Mouse (Mus musculus) erythroblast, embryonic 14.5 days (primary cell): ENCODE measurements around the gene Olfr1042. TPM values are rescaled to one million over a fixed set of nuclear protein-coding genes. Genes with fewer than 3 reads are reported as not detected.
"Not testable (repeated sequence)": the region's sequence is repeated elsewhere in the genome, so short reads cannot be mapped to it uniquely, and the experiment has no call there.

ENCODE experiments used
- H3K27me3 ChIP-seq: 2 replicates; pipeline ENCODE4 v1.6.1; 2012; ENCODE audit warnings: inconsistent platforms; ENCODE audit not compliant: control insufficient read depth
- H3K36me3 ChIP-seq: 2 replicates; pipeline ENCODE4 v1.6.1; 2012; ENCODE audit warnings: mild to moderate bottlenecking, inconsistent platforms; ENCODE audit not compliant: control insufficient read depth
- H3K4me1 ChIP-seq: 2 replicates; pipeline ENCODE4 v1.6.1; 2012; ENCODE audit warnings: inconsistent platforms; ENCODE audit not compliant: control insufficient read depth
- H3K4me3 ChIP-seq: replicated peaks from 2 replicates; pipeline ENCODE3; 2012; ENCODE audit warnings: moderate library complexity, mild to moderate bottlenecking, inconsistent platforms
- H3K9me3 ChIP-seq: 2 replicates; pipeline ENCODE4 v1.6.1; 2012; ENCODE audit warnings: low read length, inconsistent platforms, mixed read lengths; ENCODE audit not compliant: control insufficient read depth
- GATA1 ChIP-seq: IDR thresholded peaks from 2 replicates; pipeline ENCODE4 v1.6.1; 2012; ENCODE audit warnings: low read length, inconsistent platforms, mixed read lengths
- TAL1 ChIP-seq: IDR thresholded peaks from 3 replicates; pipeline ENCODE4 v1.6.1; 2012; ENCODE audit warnings: low read length, inconsistent platforms, mixed read lengths
- polyA plus RNA-seq: library from polyadenylated mRNA; stranded (reverse); fragments of >175 nt; gene quantifications from 2 replicates; pipeline ENCODE4 v1.2.3, GENCODE M21; 2012

Gene Olfr1042
- not detected in 2 replicates for polyA plus RNA-seq

DNA sequence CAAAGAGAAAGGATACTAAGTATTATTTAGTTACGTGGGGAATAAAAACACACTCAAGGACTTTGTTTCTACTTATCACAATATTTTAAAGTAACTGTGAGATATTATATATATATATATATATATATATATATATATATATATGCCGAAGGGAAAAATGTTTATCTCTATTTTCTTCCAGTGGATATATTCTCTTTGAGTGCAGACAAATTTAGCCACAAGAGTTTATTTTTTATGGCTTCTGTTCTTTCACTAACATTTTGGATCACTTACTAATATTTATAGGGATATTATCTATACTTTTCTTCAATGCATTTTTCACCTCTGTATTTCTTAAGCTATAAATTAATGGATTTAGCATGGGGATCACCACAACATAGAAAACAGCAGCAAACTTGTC lies at the start of gene Olfr1042:
Gene Olfr1042 (minus strand): TSS at position 101 of the 400 bp plus-strand sequence.
- peaks cover 2% of the 10 kb centered on the region; the same call in 1 of the 2 replicates for H3K9me3 ChIP-seq
- H3K27me3 ChIP-seq, result no peaks in the 10 kb centered on the region
- H3K36me3 ChIP-seq, result no peaks in the 10 kb centered on the region
- no peaks in the 10 kb centered on the region for H3K4me1 ChIP-seq
- no peak for TF ChIP-seq GATA1
- no peak for TF ChIP-seq TAL1
- H3K4me3 ChIP-seq, result no peak within 1 kb of the TSS

DNA sequence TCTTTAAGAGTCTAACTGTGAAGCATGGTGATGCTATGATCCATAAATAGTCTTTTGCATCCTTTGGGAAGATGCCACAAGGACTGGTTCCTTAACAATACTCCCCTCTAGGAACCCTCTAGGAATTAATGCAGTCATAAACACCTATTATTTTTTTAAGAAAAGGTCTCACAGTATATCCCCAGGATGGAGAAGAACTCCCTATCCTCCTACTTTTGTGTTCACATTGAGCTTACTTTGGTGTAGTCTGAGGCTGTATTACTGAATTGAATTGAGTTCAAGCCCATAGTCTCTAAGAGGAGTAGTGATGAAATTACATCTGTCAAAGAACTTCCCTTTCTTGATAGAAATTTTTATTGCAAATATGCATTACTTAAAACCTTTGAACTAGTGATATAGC lies 41.3 kb upstream of the Olfr1042 start, which contains the start of gene Olfr1045:
Gene Olfr1045 (minus strand): TSS at position 101 of the 400 bp plus-strand sequence.
- TF ChIP-seq TAL1 (no peak), GATA1 (no peak)
- no peaks in the 10 kb centered on the region for H3K27me3 ChIP-seq
- peaks cover 2% of the 10 kb centered on the region; the same call in 1 of the 2 replicates for H3K9me3 ChIP-seq
- H3K36me3 ChIP-seq, result no peaks in the 10 kb centered on the region
- H3K4me3 ChIP-seq, result no peak within 1 kb of the TSS
- no peaks in the 10 kb centered on the region for H3K4me1 ChIP-seq

DNA sequence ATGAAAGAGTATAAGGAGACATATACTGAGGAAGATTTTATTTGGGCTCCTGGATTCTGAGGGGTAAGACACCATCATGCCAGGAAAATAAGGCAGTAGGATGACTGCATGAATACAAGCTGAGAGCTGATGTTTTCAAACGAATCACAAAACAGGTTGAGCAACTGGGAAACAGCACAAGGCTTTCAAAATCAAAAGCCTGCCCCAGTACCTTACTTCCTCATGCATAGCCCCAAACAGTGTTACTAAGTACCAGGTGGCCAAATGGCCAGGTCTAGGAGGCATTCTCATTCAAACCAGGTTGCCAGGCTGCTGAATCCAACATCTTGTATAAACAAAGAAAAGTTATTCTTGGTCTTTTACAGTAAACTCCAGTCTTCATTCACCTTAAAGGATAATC lies 34.2 kb upstream of the Olfr1042 start:
- H3K9me3 ChIP-seq, result peaks cover 2% of the 10 kb centered on the region; the same call in 1 of the 2 replicates
- H3K4me3 ChIP-seq, result no peak overlapping the region
- no peaks in the 10 kb centered on the region for H3K27me3 ChIP-seq
- H3K4me1 ChIP-seq, result no peaks in the 10 kb centered on the region
- TF ChIP-seq TAL1, result no peak
- TF ChIP-seq GATA1, result no peak
- no peaks in the 10 kb centered on the region for H3K36me3 ChIP-seq

DNA sequence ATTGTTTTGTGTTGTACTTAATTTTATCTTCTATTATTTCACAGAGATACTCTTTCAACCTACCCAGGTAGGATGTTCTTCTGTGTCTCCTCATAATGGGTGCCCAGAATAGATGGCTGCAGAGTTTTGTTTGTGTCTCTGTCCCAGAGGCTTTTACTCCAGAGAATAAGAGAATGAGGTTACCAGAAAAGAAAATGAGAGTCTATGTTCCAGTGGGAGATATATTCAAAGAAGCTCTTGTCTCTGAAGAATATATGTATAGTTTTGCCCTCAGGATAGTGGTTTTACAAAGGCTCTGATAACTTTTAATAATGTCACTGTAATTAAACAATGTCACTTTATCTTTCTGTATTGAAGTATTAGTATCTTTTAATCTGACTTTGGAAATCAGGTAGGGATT lies 23.9 kb upstream of the Olfr1042 start, which contains the start of gene Olfr52:
Gene Olfr52 (minus strand): TSS at position 101 of the 400 bp plus-strand sequence.
- H3K36me3 ChIP-seq, result no peaks in the 10 kb centered on the region
- no peaks in the 10 kb centered on the region for H3K4me1 ChIP-seq
- no peak within 1 kb of the TSS for H3K4me3 ChIP-seq
- TF ChIP-seq GATA1 (no peak), TAL1 (no peak)
- H3K27me3 ChIP-seq, result no peaks in the 10 kb centered on the region
- H3K9me3 ChIP-seq, result peaks cover 5% of the 10 kb centered on the region

DNA sequence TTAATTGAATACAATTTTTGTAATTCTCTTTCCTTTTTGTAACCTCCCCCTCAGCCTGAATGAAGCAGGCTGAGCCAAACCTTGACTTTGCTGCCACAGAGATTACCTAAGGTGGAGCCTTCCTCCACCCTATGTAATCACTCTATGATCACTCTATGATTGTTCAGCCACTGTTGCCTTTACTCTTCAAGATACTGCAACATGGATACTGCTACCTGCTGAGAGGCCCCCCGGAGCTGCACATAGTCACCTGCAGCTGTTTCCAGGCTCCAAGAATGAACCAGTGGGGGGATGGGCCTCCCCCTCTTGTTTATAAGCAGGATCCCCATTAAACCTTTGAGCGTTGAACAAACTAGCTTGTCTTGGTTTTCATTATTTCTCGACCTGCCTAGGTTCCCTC lies 18.3 kb upstream of the Olfr1042 start:
- TF ChIP-seq GATA1 (no peak), TAL1 (no peak)
- Histone ChIP-seq H3K9me3 (0 out of 2 replicates have a peak, but pooled peaks cover 2% of the 10 kb centered on the region), H3K4me1 (no peaks in the 10 kb centered on the region), H3K27me3 (no peaks in the 10 kb centered on the region), H3K4me3 (no peak overlapping the region), H3K36me3 (no peaks in the 10 kb centered on the region)

DNA sequence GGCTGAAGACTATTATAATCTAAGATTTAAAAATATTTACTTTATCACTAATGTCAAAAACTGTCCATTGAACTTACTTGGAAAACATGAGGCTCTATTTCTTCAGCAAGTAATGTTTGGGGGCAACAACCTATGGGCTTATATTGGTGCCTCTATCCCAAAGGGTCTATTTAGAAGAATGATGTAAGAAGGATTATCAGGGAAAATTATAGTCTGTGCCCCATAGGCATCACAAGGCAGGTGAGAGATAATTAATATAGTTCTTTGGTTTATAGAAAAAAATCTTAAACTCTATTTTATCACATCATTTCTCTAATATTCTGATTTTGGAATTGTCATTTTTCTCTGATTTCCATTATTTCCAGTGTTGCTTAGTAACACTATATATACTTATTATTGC lies 16.1 kb upstream of the Olfr1042 start, which contains the start of gene Olfr1044:
Gene Olfr1044 (minus strand): TSS at position 101 of the 400 bp plus-strand sequence.
- H3K9me3 ChIP-seq, result 0 out of 2 replicates have a peak, but pooled peaks cover 2% of the 10 kb centered on the region
- H3K4me3 ChIP-seq, result no peak within 1 kb of the TSS
- TF ChIP-seq GATA1, result no peak
- TF ChIP-seq TAL1, result no peak
- no peaks in the 10 kb centered on the region for H3K27me3 ChIP-seq
- H3K36me3 ChIP-seq, result no peaks in the 10 kb centered on the region
- no peaks in the 10 kb centered on the region for H3K4me1 ChIP-seq

DNA sequence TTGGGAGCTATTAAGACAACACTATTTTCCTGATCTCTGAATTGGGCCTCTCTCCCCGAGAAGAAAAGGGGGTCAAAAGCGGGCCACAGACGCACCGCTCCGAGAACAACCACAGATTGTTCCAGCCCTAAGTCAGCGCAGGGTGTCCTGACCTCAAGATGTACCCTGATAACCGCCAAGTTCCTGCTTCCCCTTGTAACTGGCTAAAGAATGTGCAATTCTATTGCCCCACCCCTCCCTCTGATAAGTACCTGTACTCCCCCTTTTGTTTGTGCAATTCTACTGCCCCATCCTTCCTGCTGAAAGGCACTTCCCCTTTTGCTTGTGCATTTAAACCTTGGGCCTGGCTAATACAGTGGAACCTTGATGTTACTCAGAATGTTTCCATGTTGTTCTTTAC lies 13.8 kb upstream of the Olfr1042 start:
- not testable (repeated sequence) for H3K9me3 ChIP-seq, H3K4me3 ChIP-seq, H3K36me3 ChIP-seq, H3K4me1 ChIP-seq, H3K27me3 ChIP-seq

DNA sequence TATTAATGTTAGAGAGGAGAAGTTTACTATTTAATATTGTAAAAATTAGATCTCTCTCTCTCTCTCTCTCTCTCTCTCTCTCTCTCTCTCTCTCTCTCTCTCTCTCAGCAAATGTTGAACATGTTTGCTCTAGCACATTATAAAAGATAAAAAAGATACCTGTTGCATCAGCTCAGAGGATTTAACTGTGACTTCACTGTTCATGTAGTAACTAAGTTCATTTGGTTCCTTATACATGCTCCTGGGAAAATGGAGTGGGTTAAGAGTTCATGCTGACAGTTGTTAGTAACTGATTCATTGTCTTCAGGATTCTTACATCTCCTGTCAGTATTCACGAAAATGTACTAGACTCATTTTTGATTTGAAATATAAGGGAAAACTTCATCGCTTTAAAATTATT lies 5.8 kb upstream of the Olfr1042 start, which contains the start of gene Olfr1043:
Gene Olfr1043 (minus strand): TSS at position 101 of the 400 bp plus-strand sequence.
- Histone ChIP-seq H3K9me3 (no peaks in the 10 kb centered on the region; the same call in 1 of the 2 replicates), H3K4me1 (no peaks in the 10 kb centered on the region), H3K4me3 (no peak within 1 kb of the TSS), H3K27me3 (no peaks in the 10 kb centered on the region), H3K36me3 (no peaks in the 10 kb centered on the region)
- TF ChIP-seq TAL1 (no peak), GATA1 (no peak)

DNA sequence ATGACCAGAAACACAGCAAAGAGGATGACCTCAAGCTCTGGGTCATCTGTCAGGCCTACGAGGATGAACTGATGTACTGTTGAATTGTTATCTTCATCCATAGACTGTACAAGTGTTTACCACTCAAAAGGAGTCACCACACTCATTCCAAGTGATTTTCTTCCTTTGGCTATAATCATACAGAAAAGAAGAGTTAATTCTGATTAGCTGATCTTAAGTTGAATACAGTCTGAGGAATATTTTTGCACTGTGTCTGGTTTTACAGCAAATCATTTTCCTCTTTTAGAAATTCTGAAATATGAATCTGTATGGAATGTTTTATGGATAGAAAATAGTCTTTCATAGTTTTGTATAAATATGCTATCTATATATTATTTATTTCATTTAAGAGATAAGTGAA lies 15.0 kb downstream of the Olfr1042 start, which contains the start of gene Olfr1040:
Gene Olfr1040 (minus strand): TSS at position 101 of the 400 bp plus-strand sequence.
- Histone ChIP-seq H3K27me3 (no peaks in the 10 kb centered on the region), H3K4me1 (no peaks in the 10 kb centered on the region), H3K36me3 (no peaks in the 10 kb centered on the region), H3K9me3 (no peaks in the 10 kb centered on the region), H3K4me3 (no peak within 1 kb of the TSS)
- no peak for TF ChIP-seq TAL1
- TF ChIP-seq GATA1, result no peak

DNA sequence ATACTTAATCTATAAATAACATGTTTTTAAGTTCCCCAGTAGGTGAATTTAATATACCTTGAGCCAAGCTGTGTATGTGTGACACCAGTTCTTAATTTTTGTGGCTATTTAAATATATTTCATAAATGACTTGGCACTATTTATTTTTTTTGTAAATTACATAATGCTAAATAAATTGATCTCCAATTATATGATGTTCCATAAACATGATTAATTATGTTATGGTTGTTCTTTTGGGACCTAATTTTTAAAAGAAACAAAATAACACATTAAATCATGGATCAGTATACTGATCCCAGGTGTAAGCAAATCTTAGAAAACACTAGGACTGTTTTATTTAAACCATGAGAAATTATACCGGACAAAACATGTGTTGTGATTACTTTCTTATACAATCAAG lies 25.8 kb downstream of the Olfr1042 start, which contains the start of gene Olfr1039:
Gene Olfr1039 (minus strand): TSS at position 101 of the 400 bp plus-strand sequence.
- no peak for TF ChIP-seq TAL1
- no peak for TF ChIP-seq GATA1
- Histone ChIP-seq H3K27me3 (no peaks in the 10 kb centered on the region), H3K9me3 (no peaks in the 10 kb centered on the region), H3K36me3 (no peaks in the 10 kb centered on the region), H3K4me1 (no peaks in the 10 kb centered on the region), H3K4me3 (no peak within 1 kb of the TSS)

Other genes starting within 250 kb of the Olfr1042 start
- not detected in 2 replicates for gene Olfr1025-ps1, start 246.6 kb downstream of the Olfr1042 start, polyA plus RNA-seq
- not detected in 2 replicates for gene Olfr1026, start 240.3 kb downstream of the Olfr1042 start, polyA plus RNA-seq
- gene Olfr1028, start 211.4 kb downstream of the Olfr1042 start, polyA plus RNA-seq, result not detected in 2 replicates
- gene Olfr1029, start 187.9 kb downstream of the Olfr1042 start, polyA plus RNA-seq, result not detected in 2 replicates
- gene Olfr1030, start 182.6 kb downstream of the Olfr1042 start, polyA plus RNA-seq, result 0.01 TPM in 1 of 2 replicates, not detected in the other
- not detected in 2 replicates for gene Olfr1031, start 171.5 kb downstream of the Olfr1042 start, polyA plus RNA-seq
- not detected in 2 replicates for gene Olfr1032, start 156.3 kb downstream of the Olfr1042 start, polyA plus RNA-seq
- gene Olfr1033, start 141.2 kb downstream of the Olfr1042 start, polyA plus RNA-seq, result not detected in 2 replicates
- not detected in 2 replicates for gene Olfr1034, start 116.0 kb downstream of the Olfr1042 start, polyA plus RNA-seq
- gene Olfr1036, start 87.8 kb downstream of the Olfr1042 start, polyA plus RNA-seq, result not detected in 2 replicates
- not detected in 2 replicates for gene Olfr1037, start 74.5 kb downstream of the Olfr1042 start, polyA plus RNA-seq
- not detected in 2 replicates for gene Olfr1039, start 25.9 kb downstream of the Olfr1042 start, polyA plus RNA-seq
- not detected in 2 replicates for gene Olfr1040, start 15.1 kb downstream of the Olfr1042 start, polyA plus RNA-seq
- not detected in 2 replicates for gene Olfr1043, start 5.7 kb upstream of the Olfr1042 start, polyA plus RNA-seq
- gene Olfr1044, start 16.0 kb upstream of the Olfr1042 start, polyA plus RNA-seq, result not detected in 2 replicates
- gene Olfr52, start 23.8 kb upstream of the Olfr1042 start, polyA plus RNA-seq, result not detected in 2 replicates
- not detected in 2 replicates for gene Olfr1045, start 41.2 kb upstream of the Olfr1042 start, polyA plus RNA-seq
- gene Olfr1046, start 57.5 kb upstream of the Olfr1042 start, polyA plus RNA-seq, result not detected in 2 replicates
- not detected in 2 replicates for gene Olfr1047, start 69.6 kb upstream of the Olfr1042 start, polyA plus RNA-seq
- not detected in 2 replicates for gene Olfr1048, start 78.5 kb upstream of the Olfr1042 start, polyA plus RNA-seq
- gene Olfr1049, start 96.5 kb upstream of the Olfr1042 start, polyA plus RNA-seq, result not detected in 2 replicates
- not detected in 2 replicates for gene Olfr1051, start 117.2 kb upstream of the Olfr1042 start, polyA plus RNA-seq
- gene Olfr1052, start 130.6 kb upstream of the Olfr1042 start, polyA plus RNA-seq, result not detected in 2 replicates
- gene Olfr1053, start 153.4 kb upstream of the Olfr1042 start, polyA plus RNA-seq, result not detected in 2 replicates
- not detected in 2 replicates for gene Olfr1054, start 173.6 kb upstream of the Olfr1042 start, polyA plus RNA-seq
- gene Olfr1055, start 188.4 kb upstream of the Olfr1042 start, polyA plus RNA-seq, result not detected in 2 replicates
- gene Olfr1056, start 200.6 kb upstream of the Olfr1042 start, polyA plus RNA-seq, result not detected in 2 replicates
- gene Olfr1057, start 216.6 kb upstream of the Olfr1042 start, polyA plus RNA-seq, result not detected in 2 replicates
- not detected in 2 replicates for gene Olfr1058, start 226.7 kb upstream of the Olfr1042 start, polyA plus RNA-seq